Mouse (Mus musculus): ENCODE results near the gene Fcgr2b.

DNA sequence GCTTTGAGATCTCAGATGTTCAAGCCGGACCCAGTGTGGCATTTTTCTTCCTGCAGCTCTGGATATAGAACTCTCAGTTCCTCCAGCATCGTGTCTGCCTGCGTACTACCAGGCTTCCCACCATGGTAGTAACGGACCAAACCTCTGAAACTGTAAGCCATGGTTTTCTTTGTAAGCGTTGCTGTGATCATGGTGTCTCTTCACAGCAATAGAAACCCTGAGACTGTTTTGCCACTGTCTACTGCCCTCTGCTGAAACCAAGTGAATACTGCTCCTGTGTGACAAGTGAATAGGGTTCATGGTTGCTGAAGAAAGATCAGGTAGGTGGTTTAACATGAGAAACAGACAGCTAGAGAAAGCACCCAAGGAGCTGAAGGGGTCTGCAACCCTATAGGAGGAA is 16.2 kb upstream of the Fcgr2b start:
- no peak for TF ChIP-seq POLR2A (IDR thresholded peaks at IDR 0.05; ENCODE audit: borderline replicate concordance, insufficient read depth, low read length)
- peak; percentile 42; the same call in 1 of the 2 replicates for TF ChIP-seq CTCF (IDR thresholded peaks at IDR 0.05; ENCODE audit: borderline replicate concordance, insufficient read depth, low read depth, low read length)
